Mouse (Mus musculus): ENCODE results near the gene Hoxa3.

GRCm38 (mm10) chr6:52249415-52249738 is 36.2 kb upstream of the Hoxa3 start:
- TF ChIP-seq GABPA (IDR thresholded peaks at IDR 0.05; ENCODE audit: insufficient replicate concordance, low read depth, low read length) (no peak), CTCF (conservative IDR thresholded peaks at IDR 0.05 in 1 of 2, IDR thresholded peaks at IDR 0.05 in 1 of 2; ENCODE audit: low read depth in 2 of 2, low read length in 2 of 2) (no peak), ELF1 (IDR thresholded peaks at IDR 0.05; ENCODE audit: low read depth, low read length) (no peak), MAX (IDR thresholded peaks at IDR 0.05; ENCODE audit: low read length) (no peak), NELFE (IDR thresholded peaks at IDR 0.05; ENCODE audit: low read depth, low read length) (no peak), EP300 (IDR thresholded peaks at IDR 0.05; ENCODE audit: low read length) (no peak), POLR2A (IDR thresholded peaks at IDR 0.05; ENCODE audit: low read depth, low read length) (no peak), CHD2 (IDR thresholded peaks at IDR 0.05; ENCODE audit: low read length) (no peak), SIN3A (IDR thresholded peaks at IDR 0.05; ENCODE audit: low read length) (no peak), HCFC1 (IDR thresholded peaks at IDR 0.05; ENCODE audit: low read depth, low read length) (no peak)

All from CH12.LX (cell line).